In genomic region chr10:34280591-34281175, GRCm38 (mm10) we compare ENCODE assay signal across 8 mouse cellular contexts. TPM values are rescaled to one million over a fixed set of nuclear protein-coding genes. Genes with fewer than 3 reads are reported as not detected.
DNase-seq lines count a peak whose midpoint lies in the region; ATAC-seq and TF ChIP-seq lines count a peak whose summit lies in the region.

No protein-coding gene starts in this region.

- H3K9me3 ChIP-seq in forebrain, embryonic 11.5 days (ENCODE audit: control insufficient read depth, low read length) = no peaks in the 10 kb centered on the region
- no peaks in the 10 kb centered on the region for H3K9me3 ChIP-seq in hindbrain, postnatal 0 days (ENCODE audit: low read length)
- no peaks in the 10 kb centered on the region for H3K9me3 ChIP-seq in stomach, embryonic 14.5 days (ENCODE audit: control insufficient read depth, low read depth, low read length)

- H3K27me3 ChIP-seq in forebrain, embryonic 11.5 days (ENCODE audit: control insufficient read depth, insufficient read depth, low read length) = no peaks in the 10 kb centered on the region
- no peaks in the 10 kb centered on the region for H3K27me3 ChIP-seq in hindbrain, postnatal 0 days (ENCODE audit: insufficient read depth, low read length)
- no peaks in the 10 kb centered on the region for H3K27me3 ChIP-seq in stomach, embryonic 14.5 days (ENCODE audit: control insufficient read depth, insufficient read depth, low read length)

- H3K4me2 ChIP-seq in forebrain, embryonic 11.5 days (ENCODE audit: low read depth, low read length, severe bottlenecking) = peak overlapping the region; percentile 43
- H3K4me2 ChIP-seq in hindbrain, postnatal 0 days (ENCODE audit: low read depth, low read length) = peak overlapping the region; percentile 87
- H3K4me2 ChIP-seq in stomach, embryonic 14.5 days (replicated peaks; ENCODE audit: low read depth, low read length) = peak overlapping the region; percentile 36

- intact Hi-C loops in left cerebral cortex, postnatal 25 days (cut with DNase I) = loop anchor here (1.0 to 5.0 kb wide), 4 partner anchors 47 to 263 kb away; partner anchors contain the start of gene Rwdd1

- H3K4me3 ChIP-seq in forebrain, embryonic 11.5 days (ENCODE audit: low read depth, low read length) = no peak overlapping the region
- H3K4me3 ChIP-seq in hindbrain, postnatal 0 days (ENCODE audit: low read length) = peak overlapping the region; percentile 23
- H3K4me3 ChIP-seq in stomach, embryonic 14.5 days (ENCODE audit: low read depth, low read length) = peak overlapping the region; percentile 3; the same call in 1 of the 2 replicates

- no peak overlapping the region; the same call in 1 of the 2 replicates for H3K9ac ChIP-seq in forebrain, embryonic 11.5 days (ENCODE audit: low read length)
- no peak overlapping the region for H3K9ac ChIP-seq in hindbrain, postnatal 0 days (replicated peaks; ENCODE audit: low read length)
- H3K9ac ChIP-seq in stomach, embryonic 14.5 days (replicated peaks; ENCODE audit: low read depth, low read length) = no peak overlapping the region

- H3K27ac ChIP-seq in forebrain, embryonic 11.5 days (ENCODE audit: low read depth, low read length) = no peak overlapping the region
- H3K27ac ChIP-seq in hindbrain, postnatal 0 days = no peak overlapping the region
- no peak overlapping the region for H3K27ac ChIP-seq in stomach, embryonic 14.5 days (ENCODE audit: low read length)

- H3K4me1 ChIP-seq in forebrain, embryonic 11.5 days (replicated peaks; ENCODE audit: control insufficient read depth, insufficient read depth, low read length) = peaks cover 5% of the 10 kb centered on the region
- 0 out of 2 replicates have a peak, but pooled peaks cover 6% of the 10 kb centered on the region for H3K4me1 ChIP-seq in hindbrain, postnatal 0 days (ENCODE audit: insufficient read depth, low read length)
- H3K4me1 ChIP-seq in stomach, embryonic 14.5 days (ENCODE audit: control insufficient read depth, insufficient read depth, low read length) = peaks cover 9% of the 10 kb centered on the region; the same call in 1 of the 2 replicates

- ATAC-seq in frontal cortex, adult (ENCODE audit: low TSS enrichment) = peak; percentile 62
- ATAC-seq in forebrain, embryonic 11.5 days (replicated peaks; ENCODE audit: low FRiP score) = peak; percentile 8; the same call in 1 of the 2 replicates
- 0 out of 2 replicates have a peak, but pooled peaks have one; percentile 8 for ATAC-seq in hindbrain, postnatal 0 days
- ATAC-seq in megakaryocyte-erythroid progenitor cell, adult 5-6 weeks (replicated peaks; ENCODE audit: low FRiP score, low TSS enrichment, poor library complexity, severe bottlenecking) = peak; percentile 46; the same call in 1 of the 2 replicates
- ATAC-seq in stomach, embryonic 14.5 days (ENCODE audit: insufficient number of reproducible peaks, insufficient read depth, low FRiP score, low read depth) = no peak

- peak; percentile 83 for TF ChIP-seq CTCF in hindbrain, postnatal 0 days (IDR thresholded peaks at IDR 0.05; ENCODE audit: low read depth)

- DNase-seq in frontal cortex, postnatal 25 days (ENCODE audit: low spot score in 2 of 2) = no peak
- DNase-seq in c-Kit-positive CD71-negative TER-119-negative erythroid progenitor cells, embryonic 14.5 days (ENCODE audit: low read depth) = peak; percentile 65
- DNase-seq in forebrain, embryonic 11.5 days (ENCODE audit: low spot score) = peak; percentile 59
- peak; percentile 91 for DNase-seq in hindbrain, postnatal 0 days (ENCODE audit: low spot score)
- peak; percentile 72 to 87 for DNase-seq in left cerebral cortex, postnatal 25 days (ENCODE audit: low spot score in 2 of 2)

- H3K36me3 ChIP-seq in forebrain, embryonic 11.5 days (ENCODE audit: control insufficient read depth, insufficient read depth, low read length) = no peaks in the 10 kb centered on the region
- H3K36me3 ChIP-seq in hindbrain, postnatal 0 days (ENCODE audit: insufficient read depth, low read length) = no peaks in the 10 kb centered on the region
- H3K36me3 ChIP-seq in stomach, embryonic 14.5 days (ENCODE audit: control insufficient read depth, insufficient read depth, low read length) = no peaks in the 10 kb centered on the region

- WGBS in forebrain, embryonic 11.5 days = 31% methylated on average over 13 of the region's 13 CpGs
- WGBS in hindbrain, postnatal 0 days = 22% methylated on average over 13 of the region's 13 CpGs
- WGBS in stomach, embryonic 14.5 days = 29% methylated on average over 13 of the region's 13 CpGs

RNA-seq across cellular contexts. Expression of gene Tspyl1, which starts 1.3 kb away (rescaled TPM):
- 61.0 and 68.6 TPM in 2 replicates for polyA plus RNA-seq in forebrain, embryonic 11.5 days (2014; fragmentation: Nextera tagmentation; extraction: Ambion mirVana)
- 75.1 and 81.5 TPM in 2 replicates for total RNA-seq in hindbrain, postnatal 0 days (2014; rRNA removed)
- polyA plus RNA-seq in hindbrain, postnatal 0 days (2015; fragmentation: Nextera tagmentation; extraction: Ambion mirVana) = 129 and 132 TPM in 2 replicates
- total RNA-seq in left cerebral cortex, postnatal 25 days (2021) = 100 to 1,000 TPM; 151 to 153 TPM
- 25.1 and 29.3 TPM in 2 replicates for total RNA-seq in megakaryocyte-erythroid progenitor cell, adult 5-6 weeks (2014; fragmentation: Nextera tagmentation)
- total RNA-seq in megakaryocyte-erythroid progenitor cell, adult 5-6 weeks (2017) = 42.6 and 45.1 TPM in 2 replicates
- polyA plus RNA-seq in stomach, embryonic 14.5 days (2014; fragmentation: Nextera tagmentation; extraction: Ambion mirVana) = 55.0 and 56.3 TPM in 2 replicates

RNA-seq across cellular contexts. Expression of gene Tspyl4, which starts 16.6 kb away (rescaled TPM):
- 18.1 and 23.8 TPM in 2 replicates for polyA plus RNA-seq in forebrain, embryonic 11.5 days (2014; fragmentation: Nextera tagmentation; extraction: Ambion mirVana)
- 482 and 493 TPM in 2 replicates for total RNA-seq in hindbrain, postnatal 0 days (2014; rRNA removed)
- polyA plus RNA-seq in hindbrain, postnatal 0 days (2015; fragmentation: Nextera tagmentation; extraction: Ambion mirVana) = 400 and 429 TPM in 2 replicates
- 100 to 1,000 TPM; 369 to 379 TPM for total RNA-seq in left cerebral cortex, postnatal 25 days (2021)
- 0.57 and 1.3 TPM in 2 replicates for total RNA-seq in megakaryocyte-erythroid progenitor cell, adult 5-6 weeks (2014; fragmentation: Nextera tagmentation)
- total RNA-seq in megakaryocyte-erythroid progenitor cell, adult 5-6 weeks (2017) = 0.91 and 1.4 TPM in 2 replicates
- 9.8 and 10.7 TPM in 2 replicates for polyA plus RNA-seq in stomach, embryonic 14.5 days (2014; fragmentation: Nextera tagmentation; extraction: Ambion mirVana)

Comparison
In these comparisons a context has a peak if more than half of its experiments do, and no peak if none do; other contexts are left out.
1. DNase-seq: peak in c-Kit-positive CD71-negative TER-119-negative erythroid progenitor cells, embryonic 14.5 days (single experiment), forebrain, embryonic 11.5 days (single experiment), hindbrain, postnatal 0 days (single experiment) and left cerebral cortex, postnatal 25 days (2 of 2); none in frontal cortex, postnatal 25 days (0 of 2).
2. H3K4me2 ChIP-seq: peak in every context shown above with its lines; median percentile 87 in hindbrain, postnatal 0 days; 43 in forebrain, embryonic 11.5 days; 36 in stomach, embryonic 14.5 days.
3. RNA of gene Tspyl4, which starts 16.6 kb away (total RNA-seq): 482 to 493 TPM in hindbrain, postnatal 0 days and 369 to 379 TPM in left cerebral cortex, postnatal 25 days; 0.57 to 1.4 TPM in megakaryocyte-erythroid progenitor cell, adult 5-6 weeks; every median in the first group is over 100 times any median in the second.